Mouse (Mus musculus): ENCODE results near the gene Sos1.

DNA sequence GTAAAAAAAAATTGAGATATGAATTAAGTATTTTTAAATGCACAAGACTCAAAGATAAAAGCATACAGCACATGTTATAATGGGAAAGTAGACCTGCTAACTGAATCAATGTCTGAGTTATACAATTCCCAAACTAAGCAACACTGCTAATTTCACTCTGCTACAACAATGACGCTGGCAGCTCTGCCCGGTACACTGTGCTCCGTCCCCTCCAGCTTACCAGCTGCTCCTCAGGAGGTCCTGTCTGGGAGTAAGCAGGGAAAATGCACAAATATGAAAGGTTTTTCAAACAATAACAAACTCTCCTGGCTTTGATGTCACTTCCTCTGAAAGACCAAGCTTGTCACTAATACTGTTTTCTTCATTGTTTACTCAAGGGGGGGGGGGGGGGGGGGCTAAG is 45.8 kb downstream of the Sos1 start:
- TF ChIP-seq CTCF (IDR thresholded peaks at IDR 0.05; ENCODE audit: extremely low read depth, insufficient read depth, low read length), result no peak
- no peak for TF ChIP-seq POLR2A (IDR thresholded peaks at IDR 0.05; ENCODE audit: extremely low read depth, insufficient read depth, low read length)
